Mouse (Mus musculus): ENCODE measurements around the gene Tmppe.
"Not testable (repeated sequence)": the region's sequence is repeated elsewhere in the genome, so short reads cannot be mapped to it uniquely, and the experiment has no call there.

The Tmppe gene

DNA sequence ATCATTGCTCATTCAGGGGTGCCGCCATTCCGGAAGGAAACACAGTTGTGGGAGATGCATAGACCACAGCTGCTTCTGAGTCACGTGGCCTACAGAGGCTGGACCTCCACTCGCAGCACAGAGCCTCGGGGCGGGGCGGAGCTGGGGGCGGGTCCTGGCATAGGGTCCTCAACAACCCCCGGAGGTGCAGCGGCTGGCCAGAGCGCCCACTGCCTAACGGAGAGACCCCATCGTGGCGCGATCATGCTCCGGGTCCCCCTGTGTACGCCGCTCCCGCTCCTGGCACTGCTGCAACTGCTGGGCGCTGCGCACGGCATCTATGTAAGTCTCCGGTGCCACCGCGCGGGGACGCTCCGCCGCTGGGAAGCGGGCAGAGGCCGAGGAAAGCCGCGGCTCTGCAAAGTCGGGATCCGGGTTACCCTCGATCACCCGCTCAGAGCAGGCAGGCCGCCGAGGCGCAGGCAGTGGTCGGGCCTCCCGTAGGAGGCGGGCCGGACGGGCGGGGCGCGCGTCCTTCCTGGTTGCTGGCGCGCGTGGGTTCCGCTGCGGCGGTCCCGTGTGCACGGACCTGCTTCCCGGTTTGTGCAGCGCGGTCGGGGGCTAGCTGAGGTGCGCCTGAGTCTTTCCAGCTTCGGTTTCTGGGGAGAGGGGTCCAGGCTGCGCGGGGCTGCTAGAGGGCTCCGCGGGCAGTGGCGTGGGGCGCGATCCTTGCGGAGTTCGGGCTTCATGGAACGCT, at the start of gene Tmppe, which contains the start of gene Glb1:
Tmppe (plus strand) TSS at position 157 of the 736 bp plus-strand sequence.
Glb1 (plus strand) TSS at position 128 of the 736 bp plus-strand sequence.
- DNase-seq (ENCODE audit: low spot score), result peak; percentile 73

DNA sequence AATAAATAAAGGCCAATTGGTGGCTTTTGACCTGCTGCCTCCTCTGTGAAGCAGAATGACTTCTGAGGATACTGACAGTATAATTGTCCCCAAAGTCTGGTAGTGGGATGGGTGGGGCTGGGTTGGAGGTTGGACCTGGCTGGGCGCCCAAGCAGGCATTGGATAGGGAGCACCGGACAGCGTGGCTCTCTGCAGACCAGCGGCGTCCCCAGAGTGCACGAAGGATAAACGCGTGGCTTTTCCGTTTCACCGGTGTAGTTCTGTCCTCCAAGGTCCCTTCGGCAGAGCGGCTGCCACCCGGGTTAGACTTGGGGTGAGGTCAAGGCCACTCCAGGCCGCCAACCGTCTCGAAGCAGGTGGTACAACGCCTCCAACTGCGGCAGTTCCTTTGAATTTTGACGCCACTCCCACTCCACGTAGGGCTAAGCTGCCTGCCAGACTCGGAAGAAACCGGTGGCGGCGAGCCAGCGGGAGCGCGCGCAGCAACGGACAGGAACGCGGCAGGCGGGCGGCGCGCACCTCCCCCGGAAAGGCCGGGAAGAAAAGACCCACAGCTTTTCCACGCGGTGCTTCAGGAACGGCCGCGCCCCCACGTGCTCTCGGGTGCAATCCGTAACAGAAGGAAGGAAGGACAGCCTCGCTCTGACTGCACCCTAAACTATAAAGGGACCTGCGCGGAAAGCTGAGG, 33.0 kb upstream of the Tmppe start:
- peak; percentile 53 for DNase-seq (ENCODE audit: low spot score)

DNA sequence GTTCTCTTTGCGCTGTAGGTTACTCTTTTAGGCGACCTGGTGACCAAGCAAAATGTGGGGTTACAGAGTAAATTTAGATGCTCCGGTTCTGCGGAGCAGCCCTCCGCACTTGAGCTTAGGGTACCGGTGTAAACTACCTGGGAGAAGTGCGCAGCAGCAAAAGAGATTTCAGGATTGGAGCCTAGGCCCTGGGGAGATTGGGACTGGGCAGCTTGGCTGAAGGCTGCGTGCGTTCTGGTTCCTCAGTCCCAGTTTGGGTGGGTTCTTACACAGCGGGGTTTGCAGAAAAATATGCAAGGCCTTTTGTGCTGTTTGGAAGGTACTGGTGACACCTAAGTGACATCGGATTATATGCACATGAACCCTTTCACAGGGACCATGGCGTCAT, 32.4 kb upstream of the Tmppe start:
- DNase-seq (ENCODE audit: low spot score), result no peak

DNA sequence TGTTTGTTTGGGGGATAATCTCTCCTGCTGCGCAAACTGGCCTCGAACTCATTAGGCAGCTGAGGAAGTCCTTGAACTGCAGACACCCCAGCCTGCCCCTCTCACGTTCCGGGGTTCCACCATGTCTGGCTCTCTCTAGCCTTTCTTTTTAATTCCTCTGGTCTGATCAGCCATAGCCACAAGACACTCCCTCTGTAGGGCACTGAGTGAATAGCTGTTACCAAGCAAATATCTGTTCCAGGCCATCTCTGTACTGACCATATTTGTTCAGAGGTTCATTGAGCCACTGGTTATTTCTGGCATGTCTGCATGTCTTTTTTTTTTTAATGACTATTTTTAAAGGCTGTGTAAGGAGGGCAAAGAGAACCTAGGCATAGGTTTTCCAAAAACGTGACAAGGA, 31.5 kb upstream of the Tmppe start:
- DNase-seq (ENCODE audit: low spot score), result not testable (repeated sequence)

GRCm38 (mm10) chr9:114371717-114372116, 29.2 kb upstream of the Tmppe start:
- DNase-seq (ENCODE audit: low spot score), result not testable (repeated sequence)

DNA sequence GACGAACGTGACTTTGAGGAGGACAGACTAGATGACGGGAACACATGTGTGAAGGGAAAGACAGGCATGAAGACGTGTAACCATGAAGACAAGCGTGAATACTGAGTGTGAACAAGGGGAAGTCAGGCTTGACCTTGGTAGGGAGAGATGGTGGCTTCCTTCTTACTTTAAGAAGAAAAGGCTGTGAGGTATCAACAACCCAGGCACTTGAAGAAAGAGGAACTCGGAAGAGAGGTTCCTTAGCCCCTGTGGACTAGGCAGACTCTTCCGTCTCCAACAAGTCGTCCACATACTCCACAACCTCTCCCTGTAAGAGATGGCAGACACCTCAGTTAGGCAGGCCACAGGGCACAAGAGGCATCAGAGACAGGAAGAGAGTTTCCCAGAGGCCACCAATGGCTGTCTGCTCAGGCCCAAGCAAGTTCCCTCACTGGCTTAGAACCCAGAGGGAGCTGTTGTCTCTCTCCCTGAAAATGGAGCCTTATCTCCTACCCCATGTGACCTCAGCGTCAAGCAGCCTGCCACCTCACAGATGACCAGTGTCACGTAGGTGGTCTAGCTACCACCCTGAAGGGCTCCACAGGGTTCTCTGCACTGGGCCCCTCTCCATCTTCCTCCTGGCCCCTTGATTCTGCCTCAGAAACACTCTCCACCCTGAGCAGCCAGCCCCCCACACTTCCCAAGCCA, 25.5 kb upstream of the Tmppe start:
- no peak for DNase-seq (ENCODE audit: low spot score)

DNA sequence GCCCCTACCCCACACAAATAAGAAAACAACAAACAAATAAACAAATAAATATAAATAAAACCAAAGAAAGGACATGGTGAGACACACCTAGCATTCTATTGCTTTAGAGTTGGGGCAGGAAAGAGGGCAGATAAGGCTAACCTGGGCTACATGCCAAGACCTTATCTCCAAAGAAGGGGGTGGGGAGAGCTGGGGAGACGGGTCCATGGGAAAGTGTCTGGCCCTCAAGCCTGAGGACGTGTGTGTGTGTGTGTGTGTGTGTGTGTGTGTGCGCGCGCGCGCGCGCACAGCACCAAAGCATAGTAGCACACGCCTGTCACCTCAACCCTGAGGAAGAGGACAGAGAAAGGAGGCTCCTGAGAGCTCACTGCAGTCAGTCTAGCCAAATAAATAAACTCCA, 23.7 kb upstream of the Tmppe start:
- no peak for DNase-seq (ENCODE audit: low spot score)

GRCm38 (mm10) chr9:114379871-114380270, 21.0 kb upstream of the Tmppe start:
- no peak for DNase-seq (ENCODE audit: low spot score)

DNA sequence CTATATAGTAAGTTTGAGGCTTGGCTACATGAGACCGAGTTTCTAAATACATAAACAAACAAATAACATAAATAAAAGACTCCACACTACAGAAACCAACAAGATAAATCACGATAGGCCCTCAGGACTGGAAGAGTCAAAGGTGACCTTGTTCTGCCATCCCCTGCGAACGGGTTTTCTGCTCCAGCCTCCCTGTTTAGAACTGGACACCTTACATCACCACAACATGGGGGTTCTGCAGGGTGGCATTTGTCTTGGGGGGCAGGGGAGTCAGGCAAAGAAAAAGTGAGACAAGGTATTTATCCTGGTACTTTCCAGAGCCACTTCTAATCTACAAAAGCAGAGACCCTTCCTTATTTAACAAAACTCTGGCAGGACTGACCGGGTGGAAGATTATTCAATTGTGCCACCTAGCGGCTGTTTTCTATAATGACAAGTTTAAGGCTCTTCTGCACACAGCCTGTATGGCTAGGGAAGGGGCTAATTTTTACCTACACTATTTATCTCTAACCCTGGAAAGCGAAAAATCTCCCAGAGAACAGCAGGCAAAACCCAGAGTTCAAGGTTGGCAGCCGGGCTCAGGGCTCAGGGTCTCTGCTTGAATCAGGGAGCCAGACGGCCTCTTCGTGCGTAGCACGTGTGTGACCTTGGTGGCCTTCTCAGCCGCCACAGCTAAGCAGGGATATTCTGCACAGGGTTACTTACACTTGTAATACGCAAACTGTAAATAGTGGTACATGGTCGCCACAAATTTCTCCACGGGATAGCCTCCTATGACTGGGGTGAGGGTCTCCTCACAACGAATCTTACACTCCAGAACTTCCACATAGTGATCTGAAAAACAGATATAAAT, 19.8 kb upstream of the Tmppe start:
- DNase-seq (ENCODE audit: low spot score), result no peak

DNA sequence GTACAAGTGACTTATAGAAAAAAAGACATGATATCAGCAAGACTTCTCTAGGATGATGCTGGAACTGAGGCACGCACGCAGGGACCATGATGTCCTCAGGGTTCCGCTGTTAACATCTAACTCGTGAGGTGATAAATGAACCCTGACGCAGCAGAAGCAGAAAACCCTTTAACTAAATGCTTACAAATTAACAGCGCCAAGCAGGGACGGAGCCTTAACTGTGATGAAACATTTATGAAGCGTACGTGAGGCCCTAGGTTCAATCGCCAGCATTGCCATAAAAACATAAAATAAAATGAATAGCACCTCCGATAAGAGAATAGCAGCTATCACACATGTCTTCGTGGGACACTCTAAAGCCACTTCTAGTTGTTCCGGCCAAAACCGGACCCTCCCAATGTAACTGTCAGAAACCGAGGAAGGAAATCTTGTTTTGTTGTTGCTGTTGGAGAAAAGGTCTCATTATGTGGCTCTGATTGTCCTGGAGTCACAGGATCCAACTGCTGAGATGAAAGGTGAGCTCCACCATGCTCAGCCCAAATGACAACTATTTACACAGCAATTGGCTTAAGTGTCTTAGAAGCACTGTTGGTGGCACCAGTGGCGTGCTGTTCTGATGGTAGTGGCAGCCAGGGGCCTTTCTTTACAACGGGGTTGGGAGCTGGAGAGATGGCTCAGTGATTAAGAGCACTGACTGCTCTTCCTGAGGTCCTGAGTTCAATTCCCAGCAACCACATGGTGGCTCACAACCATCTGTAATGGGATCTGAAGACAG, 17.8 kb upstream of the Tmppe start:
- no peak for DNase-seq (ENCODE audit: low spot score)

- DNase-seq (ENCODE audit: low spot score), result no peak
Observed at GRCm38 (mm10) chr9:114384691-114385090, 16.2 kb upstream of the Tmppe start.

DNA sequence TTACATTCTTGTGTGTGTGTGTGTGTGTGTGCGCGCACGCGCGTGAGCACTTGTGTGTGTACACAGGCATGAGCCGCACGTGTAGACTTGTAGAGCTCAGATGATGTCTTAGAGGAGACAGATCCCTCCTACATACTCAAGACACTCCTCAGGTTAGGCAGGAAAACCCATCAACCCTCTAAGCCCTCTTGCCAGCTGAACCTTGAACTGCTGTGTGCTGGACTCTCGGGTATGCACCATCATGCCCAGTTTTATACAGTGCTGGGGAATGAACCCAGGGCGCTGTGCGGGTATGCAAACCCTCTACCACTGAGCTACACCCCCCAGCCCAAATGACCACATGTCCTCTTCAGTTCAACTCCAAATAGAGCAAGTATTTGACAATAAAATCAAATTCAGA, 15.7 kb upstream of the Tmppe start:
- DNase-seq (ENCODE audit: low spot score), result no peak

GRCm38 (mm10) chr9:114387086-114387485, 13.8 kb upstream of the Tmppe start:
- DNase-seq (ENCODE audit: low spot score), result no peak

GRCm38 (mm10) chr9:114388288-114388687, 12.6 kb upstream of the Tmppe start:
- no peak for DNase-seq (ENCODE audit: low spot score)

GRCm38 (mm10) chr9:114388701-114389370, 12.1 kb upstream of the Tmppe start:
- no peak for DNase-seq (ENCODE audit: low spot score)

- DNase-seq (ENCODE audit: low spot score), result no peak
Observed at GRCm38 (mm10) chr9:114389371-114389904, 11.5 kb upstream of the Tmppe start.

- no peak for DNase-seq (ENCODE audit: low spot score)
Observed at GRCm38 (mm10) chr9:114389905-114390748, 10.8 kb upstream of the Tmppe start, which contains the start of gene Crtap. TSS of gene Crtap (minus strand) at chr9:114390675.

- no peak for DNase-seq (ENCODE audit: low spot score)
Observed at GRCm38 (mm10) chr9:114390749-114391075, 10.2 kb upstream of the Tmppe start.

DNA sequence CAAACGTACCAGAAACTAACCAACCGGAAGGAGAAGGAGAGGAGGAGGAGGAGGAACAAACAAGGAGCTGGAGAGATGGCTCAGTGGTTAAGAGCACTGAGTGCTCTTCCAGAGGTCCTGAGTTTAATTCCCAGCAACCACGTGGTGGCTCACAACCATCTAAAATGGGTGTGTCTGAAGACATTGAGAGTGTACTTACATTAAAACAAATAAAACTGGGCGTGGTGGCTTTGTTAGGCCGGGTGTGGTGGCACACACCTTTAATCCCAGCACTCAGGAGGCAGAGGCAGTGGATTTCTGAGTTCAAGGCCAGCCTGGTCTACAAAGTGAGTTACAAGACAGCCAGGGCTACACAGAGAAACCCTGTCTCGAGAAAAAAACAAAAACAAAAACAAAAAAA, 6.8 kb upstream of the Tmppe start:
- not testable (repeated sequence) for DNase-seq (ENCODE audit: low spot score)

Measured in left cerebral cortex, adult 11 months (tissue).